Mouse (Mus musculus) gastrocnemius, postnatal 4 days (tissue): ENCODE results near the gene Cxcl5. TPM values are rescaled to one million over a fixed set of nuclear protein-coding genes. Genes with fewer than 3 reads are reported as not detected.

Experiments used
- DNase-seq, 2 experiments: peaks; one replicate each; pipeline ENCODE4 v3.0.0; 2021 to 2022; ENCODE audit warnings: low spot score in 2 of 2, mixed read lengths in 2 of 2
- long read RNA-seq, 2 experiments: library from polyadenylated mRNA; stranded (forward); transcript quantifications; one replicate each; pipeline ENCODE4 v2.0.0; 2021
- total RNA-seq, 2 experiments: library from RNA; stranded (reverse); gene quantifications; 2 replicates each; pipeline ENCODE4 v1.2.3; 2021

The Cxcl5 gene
- total RNA-seq, result under 1 TPM in 1 of 2 experiments, not detected in 1; 0.34 TPM
- long read RNA-seq, experiment 1, result 0 reads
- long read RNA-seq, experiment 2, result 0 reads

- no peak for DNase-seq
Measured at GRCm38 (mm10) chr5:90759077-90760065, at the start of gene Cxcl5. Gene Cxcl5, plus strand, starts transcription at chr5:90759360.

- no peak for DNase-seq
Measured at GRCm38 (mm10) chr5:90711409-90711808, 47.8 kb upstream of the Cxcl5 start.

GRCm38 (mm10) chr5:90717937-90718336, 41.2 kb upstream of the Cxcl5 start:
- no peak for DNase-seq

- DNase-seq, result no peak
Measured at GRCm38 (mm10) chr5:90722656-90723055, 36.5 kb upstream of the Cxcl5 start.

GRCm38 (mm10) chr5:90728254-90728653, 30.9 kb upstream of the Cxcl5 start:
- DNase-seq, result no peak

GRCm38 (mm10) chr5:90731480-90731879, 27.7 kb upstream of the Cxcl5 start:
- no peak for DNase-seq

GRCm38 (mm10) chr5:90742029-90742428, 17.1 kb upstream of the Cxcl5 start:
- no peak for DNase-seq

- DNase-seq, result no peak
Measured at GRCm38 (mm10) chr5:90753934-90754333, 5.2 kb upstream of the Cxcl5 start.

GRCm38 (mm10) chr5:90758020-90758605, 1.0 kb upstream of the Cxcl5 start:
- DNase-seq, result no peak

GRCm38 (mm10) chr5:90760303-90760702, 1.1 kb downstream of the Cxcl5 start:
- no peak for DNase-seq

- no peak for DNase-seq
Measured at GRCm38 (mm10) chr5:90760844-90761243, 1.7 kb downstream of the Cxcl5 start.

GRCm38 (mm10) chr5:90761834-90762233, 2.7 kb downstream of the Cxcl5 start:
- DNase-seq, result no peak

- DNase-seq, result no peak
Measured at GRCm38 (mm10) chr5:90763912-90764665, 4.9 kb downstream of the Cxcl5 start.

- no peak for DNase-seq
Measured at GRCm38 (mm10) chr5:90765821-90766606, 6.9 kb downstream of the Cxcl5 start.

GRCm38 (mm10) chr5:90768218-90768617, 9.1 kb downstream of the Cxcl5 start, which contains the start of gene Ppbp:
Gene Ppbp, plus strand, starts transcription at chr5:90768518.
- no peak for DNase-seq

GRCm38 (mm10) chr5:90771369-90771768, 12.2 kb downstream of the Cxcl5 start:
- no peak for DNase-seq

- DNase-seq, result no peak
Measured at GRCm38 (mm10) chr5:90771880-90772653, 12.9 kb downstream of the Cxcl5 start, which contains the start of gene Pf4. Gene Pf4, plus strand, starts transcription at chr5:90772435.

- no peak for DNase-seq
Measured at GRCm38 (mm10) chr5:90775562-90775961, 16.4 kb downstream of the Cxcl5 start.

GRCm38 (mm10) chr5:90777621-90778020, 18.5 kb downstream of the Cxcl5 start:
- no peak for DNase-seq

GRCm38 (mm10) chr5:90778856-90779255, 19.7 kb downstream of the Cxcl5 start:
- DNase-seq, result no peak
